Mouse (Mus musculus) ES-E14 (cell line): ENCODE measurements at regions not wholly inside any gene's neighbourhood (a gene's known extent, or its start where the extent isn't known, plus 50 kb on each side); places are given as distances from the start of the nearest gene placed in this dataset.

Experiments used
- CHD2 ChIP-seq: IDR thresholded peaks from 2 replicates; pipeline ENCODE4 v1.6.1; 2014; ENCODE audit warnings: mild to moderate bottlenecking, low read depth, low read length, inconsistent platforms
- HCFC1 ChIP-seq: IDR thresholded peaks from 2 replicates; pipeline ENCODE4 v1.6.1; 2012; ENCODE audit warnings: low read length, inconsistent platforms, borderline replicate concordance; ENCODE audit not compliant: insufficient read depth
- MAFK ChIP-seq: IDR thresholded peaks from 2 replicates; pipeline ENCODE4 v1.6.1; 2014; ENCODE audit warnings: mild to moderate bottlenecking, low read depth, low read length, inconsistent platforms; ENCODE audit not compliant: insufficient read depth
- ZC3H11A ChIP-seq: IDR thresholded peaks from 2 replicates; pipeline ENCODE4 v1.6.1; 2012; ENCODE audit warnings: low read depth, mild to moderate bottlenecking, inconsistent platforms, low read length, borderline replicate concordance
- ZNF384 ChIP-seq: IDR thresholded peaks from 2 replicates; pipeline ENCODE4 v1.6.1; 2012; ENCODE audit warnings: low read depth, low read length, inconsistent platforms

GRCm38 (mm10) chr3:149392164-149392563 lies 401.8 kb upstream of the Adgrl2 start:
- TF ChIP-seq CHD2 (no peak), HCFC1 (no peak), ZNF384 (no peak), ZC3H11A (no peak), MAFK (no peak)
